Mouse (Mus musculus): ENCODE measurements around the gene Msi1. TPM values are rescaled to one million over a fixed set of nuclear protein-coding genes. Genes with fewer than 3 reads are reported as not detected.
A peak's percentile ranks its signal among the peaks of the same experiment; 100 is the strongest.

Msi1 gene
- polyA plus RNA-seq, 1 experiment from 2014 or later: 142 TPM

DNA sequence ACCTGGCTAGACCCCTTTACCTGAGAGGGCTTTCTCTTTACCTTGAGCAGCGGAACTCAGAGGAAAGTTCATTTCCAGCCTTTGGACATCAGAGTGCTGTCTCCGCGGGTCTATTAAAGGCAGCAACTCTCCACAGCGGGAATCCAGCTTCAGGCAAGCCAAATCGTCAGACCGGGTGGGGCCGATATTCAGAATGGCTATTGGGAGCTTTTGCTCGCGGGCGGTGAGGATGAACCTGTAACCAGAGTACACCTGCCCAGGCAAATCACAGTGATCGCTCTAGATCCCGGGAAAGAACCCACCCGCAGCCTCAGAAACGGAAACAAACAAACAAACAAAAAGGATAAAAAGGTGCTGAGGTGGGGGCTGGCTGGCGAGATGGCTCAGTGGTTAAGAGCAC is 50.2 kb downstream of the Msi1 start:
- Histone ChIP-seq H3K27ac (no peak overlapping the region), H3K4me1 (peaks cover 48% of the 10 kb centered on the region), H3K4me3 (no peak overlapping the region), H3K27me3 (ENCODE audit: poor library complexity, severe bottlenecking) (peaks cover 51% of the 10 kb centered on the region), H3K9me3 (no peaks in the 10 kb centered on the region), H3K36me3 (replicated peaks) (peaks cover 3% of the 10 kb centered on the region)
- no peak for DNase-seq (ENCODE audit: extremely low spot score, low spot score)
- 25% methylated on average over 15 of the region's 15 CpGs for WGBS

DNA sequence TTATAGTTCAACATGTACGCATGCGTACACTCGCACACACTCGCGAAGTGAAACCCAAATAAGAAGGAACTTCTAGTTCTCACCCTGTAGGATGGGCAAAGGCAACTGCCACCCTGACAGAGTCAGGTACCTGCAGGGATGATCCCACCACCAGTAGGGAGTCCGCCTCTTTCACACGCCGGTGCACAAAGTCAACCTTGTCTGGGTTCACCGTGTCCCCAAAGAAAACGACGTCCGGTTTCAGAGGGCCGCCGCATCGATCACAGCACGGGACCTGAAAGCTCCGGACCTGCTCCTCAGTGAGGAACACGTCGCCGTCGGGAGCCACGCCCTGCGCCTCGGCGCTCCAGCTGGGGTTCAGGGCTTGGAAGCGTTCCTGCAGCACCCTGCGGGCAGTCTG is 50.7 kb downstream of the Msi1 start:
- no peaks in the 10 kb centered on the region for H3K9me3 ChIP-seq
- DNase-seq (ENCODE audit: extremely low spot score, low spot score): no peak
- WGBS: 10% methylated on average over 27 of the region's 27 CpGs
- H3K4me1 ChIP-seq: peaks cover 51% of the 10 kb centered on the region
- H3K36me3 ChIP-seq (replicated peaks): peaks cover 3% of the 10 kb centered on the region
- H3K27ac ChIP-seq: no peak overlapping the region
- H3K27me3 ChIP-seq (ENCODE audit: poor library complexity, severe bottlenecking): peaks cover 47% of the 10 kb centered on the region
- H3K4me3 ChIP-seq: peak overlapping the region; percentile 37

DNA sequence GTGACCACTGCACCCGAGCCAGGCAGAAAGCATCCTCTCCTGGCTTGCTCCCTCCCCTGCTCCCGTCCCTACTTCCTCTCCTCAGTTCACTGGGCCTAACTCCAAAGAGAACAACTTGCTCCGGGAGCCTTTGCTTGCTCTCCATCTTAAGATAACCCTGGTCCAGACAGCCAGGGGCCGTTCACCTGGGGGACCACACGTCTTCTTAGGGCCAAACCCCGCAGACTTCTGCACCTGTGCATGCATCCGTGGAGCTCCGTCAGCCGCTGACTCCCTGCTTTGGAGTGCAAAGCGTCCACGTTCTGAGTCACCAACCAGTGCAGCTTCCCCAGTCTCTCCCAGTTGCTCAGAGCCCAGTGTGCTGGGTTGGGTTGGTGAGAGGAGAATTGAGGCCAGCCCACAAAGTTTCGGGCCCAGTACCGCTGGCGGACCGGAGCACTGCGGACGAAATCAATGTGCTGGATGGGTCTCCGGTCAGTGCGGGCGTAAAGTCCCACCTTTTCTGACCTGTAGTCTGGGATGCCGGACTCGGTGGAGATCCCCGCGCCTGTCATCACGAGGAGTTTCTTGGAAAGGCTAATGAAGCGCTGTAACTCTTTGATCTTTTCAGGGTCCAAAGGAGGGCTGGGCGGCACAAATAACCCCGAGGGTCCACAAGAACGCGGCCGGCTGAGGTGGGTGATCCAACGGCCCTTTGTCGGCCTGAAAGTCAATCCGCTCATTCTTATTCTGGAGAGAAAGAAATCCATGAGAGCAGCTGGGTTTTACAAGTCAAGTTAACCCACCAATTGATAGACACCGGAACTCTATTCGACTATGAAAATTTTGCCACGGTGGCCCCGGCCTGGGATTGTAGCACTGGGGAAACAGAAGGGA is 53.2 kb downstream of the Msi1 start:
- Histone ChIP-seq H3K27ac (0 out of 2 replicates have a peak overlapping the region, but pooled peaks have one; percentile 3), H3K36me3 (replicated peaks) (no peaks in the 10 kb centered on the region; the same call in 1 of the 2 replicates), H3K27me3 (ENCODE audit: poor library complexity, severe bottlenecking) (peaks cover 47% of the 10 kb centered on the region), H3K4me1 (peaks cover 39% of the 10 kb centered on the region), H3K9me3 (no peaks in the 10 kb centered on the region), H3K4me3 (peak overlapping the region; percentile 33)
- WGBS: 21% methylated on average over 38 of the region's 38 CpGs
- DNase-seq (ENCODE audit: extremely low spot score, low spot score): no peak

DNA sequence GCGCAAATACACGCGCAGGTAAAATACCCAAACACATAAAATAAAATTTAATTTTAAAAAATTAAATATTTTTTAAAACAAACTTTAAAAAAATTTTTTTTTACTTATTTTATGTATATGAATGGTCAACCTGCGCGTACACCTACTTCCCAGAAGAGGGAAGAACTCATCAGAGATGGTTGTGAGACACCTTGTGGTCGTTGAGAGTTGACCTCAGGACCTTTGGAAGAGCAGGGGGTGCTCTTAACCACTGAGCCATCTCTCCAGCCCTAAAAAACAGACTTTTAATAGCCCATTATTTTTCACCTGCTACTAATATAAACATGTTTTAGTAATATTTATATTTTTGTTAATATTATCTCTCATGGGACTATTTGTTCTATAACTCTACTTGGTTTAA is 54.0 kb downstream of the Msi1 start:
- Histone ChIP-seq H3K4me1 (peaks cover 39% of the 10 kb centered on the region), H3K27ac (no peak overlapping the region), H3K4me3 (peak overlapping the region; percentile 54; the same call in 1 of the 2 replicates), H3K27me3 (ENCODE audit: poor library complexity, severe bottlenecking) (peaks cover 47% of the 10 kb centered on the region), H3K9me3 (no peaks in the 10 kb centered on the region), H3K36me3 (replicated peaks) (no peaks in the 10 kb centered on the region; the same call in 1 of the 2 replicates)
- no peak for DNase-seq (ENCODE audit: extremely low spot score, low spot score)
- WGBS: 16% methylated on average over 6 of the region's 6 CpGs

DNA sequence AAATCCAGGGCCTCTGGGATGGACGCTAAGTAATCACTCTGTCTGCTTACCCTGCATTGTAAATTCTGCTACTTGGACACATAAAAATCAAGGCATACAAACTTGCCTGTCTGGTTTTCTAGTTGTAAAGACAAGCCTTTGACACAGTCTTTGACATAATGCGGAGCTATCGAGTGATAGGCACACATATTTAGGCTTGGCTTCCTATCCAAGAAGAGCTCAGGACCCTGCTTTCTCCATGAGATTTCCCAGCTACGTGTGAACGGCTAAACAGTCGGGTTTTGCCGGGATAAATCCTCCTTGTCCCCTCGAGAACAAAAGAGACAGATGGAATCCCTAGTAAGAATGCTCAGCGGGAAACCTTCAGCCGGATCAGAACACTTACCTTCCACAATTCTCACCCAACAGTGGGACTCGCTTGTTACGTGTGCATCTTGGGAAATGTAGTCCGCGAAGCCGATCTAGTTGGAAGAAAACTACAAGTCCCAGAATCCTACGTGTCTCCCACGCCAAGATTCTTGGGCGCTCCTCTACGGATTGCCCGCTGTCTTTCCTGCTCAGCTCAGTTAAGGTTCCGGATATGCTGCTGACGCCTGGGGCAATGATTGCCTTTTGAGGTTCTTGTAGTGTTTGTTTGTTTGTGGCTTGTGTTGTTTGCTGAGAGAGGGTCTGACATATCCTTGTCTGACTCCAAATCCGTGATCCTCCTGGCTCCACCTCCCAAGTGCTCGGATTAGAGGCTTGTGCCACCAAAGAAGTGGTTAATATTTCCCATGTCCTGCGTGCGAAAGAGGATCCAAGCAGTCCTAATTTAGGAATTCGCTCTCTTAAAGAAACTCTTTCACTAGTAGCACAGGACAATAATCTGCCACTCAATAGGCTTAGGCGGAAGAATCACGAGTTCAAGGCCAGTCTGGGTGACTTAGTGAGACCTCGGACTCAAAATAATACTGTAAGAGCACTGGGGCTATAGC is 54.8 kb downstream of the Msi1 start, which contains the start of gene Sirt4:
Gene Sirt4, minus strand, starts transcription at position 779 of the 974 bp plus-strand sequence.
- peak; percentile 84 for DNase-seq (ENCODE audit: extremely low spot score, low spot score)
- Histone ChIP-seq H3K36me3 (replicated peaks) (no peaks in the 10 kb centered on the region; the same call in 1 of the 2 replicates), H3K27me3 (ENCODE audit: poor library complexity, severe bottlenecking) (peaks cover 45% of the 10 kb centered on the region), H3K4me1 (peaks cover 47% of the 10 kb centered on the region), H3K9me3 (no peaks in the 10 kb centered on the region), H3K4me3 (peak within 1 kb of the TSS; percentile 54), H3K27ac (peak within 1 kb of the TSS; percentile 82)
- WGBS: 9% methylated on average over 30 of the region's 30 CpGs

DNA sequence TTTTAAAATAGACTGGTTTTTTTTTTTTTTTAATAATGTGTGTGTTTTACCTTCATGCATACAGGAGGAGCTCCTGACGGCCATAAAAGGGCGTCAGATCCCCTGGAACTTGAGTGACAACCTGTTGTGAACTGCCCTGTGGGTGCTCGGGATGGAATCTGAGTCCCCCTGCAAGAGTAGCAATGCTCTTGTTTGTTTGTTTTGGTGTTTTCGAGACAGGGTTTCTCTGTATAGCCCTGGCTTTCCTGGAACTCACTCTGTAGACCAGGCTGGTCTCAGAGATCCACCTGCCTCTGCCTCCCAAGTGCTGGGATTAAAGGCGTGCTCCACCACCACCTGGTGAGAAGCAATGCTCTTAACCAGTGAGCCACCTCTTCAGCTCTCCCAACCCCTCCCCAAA is 55.6 kb downstream of the Msi1 start:
- H3K36me3 ChIP-seq (replicated peaks): no peaks in the 10 kb centered on the region

DNA sequence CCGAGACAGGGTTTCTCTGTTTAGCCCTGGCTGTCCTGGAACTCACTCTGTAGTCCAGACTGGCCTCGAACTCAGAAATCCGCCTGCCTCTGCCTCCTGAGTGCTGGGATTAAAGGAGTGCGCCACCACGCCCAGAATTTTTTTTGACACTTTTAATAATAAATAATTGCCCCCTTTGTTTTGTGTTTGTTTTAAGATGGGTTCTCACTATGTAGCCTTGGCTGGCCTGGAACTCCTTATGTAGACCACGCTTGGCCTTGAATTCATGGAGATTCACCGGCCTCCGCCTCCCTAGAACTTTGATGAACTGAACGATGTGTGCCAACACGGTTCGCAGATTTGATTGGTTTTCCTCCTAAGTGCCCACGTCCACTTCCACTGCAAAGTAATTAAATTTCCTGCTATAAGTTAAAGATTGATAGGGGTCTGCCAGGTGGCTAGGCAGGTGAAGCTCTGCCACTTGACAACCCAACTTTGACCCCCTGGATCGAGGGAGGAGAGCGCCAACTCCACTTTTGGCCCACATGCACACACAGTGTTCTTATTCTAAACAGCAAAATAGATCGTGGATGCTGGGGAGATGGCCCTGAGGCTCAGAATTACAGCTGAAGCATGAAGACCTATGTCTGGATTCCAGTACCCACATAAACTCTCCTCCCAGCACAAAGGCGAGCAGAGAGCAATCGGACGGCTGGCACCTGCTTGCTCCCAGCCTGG is 56.2 kb downstream of the Msi1 start:
- Histone ChIP-seq H3K9me3 (no peaks in the 10 kb centered on the region), H3K27ac (no peak overlapping the region), H3K4me3 (no peak overlapping the region), H3K27me3 (ENCODE audit: poor library complexity, severe bottlenecking) (peaks cover 31% of the 10 kb centered on the region), H3K4me1 (peaks cover 45% of the 10 kb centered on the region), H3K36me3 (replicated peaks) (no peaks in the 10 kb centered on the region)
- 88% methylated on average over 18 of the region's 18 CpGs for WGBS
- DNase-seq (ENCODE audit: extremely low spot score, low spot score): no peak

More for the DNA sequence above, 55.6 kb downstream of the Msi1 start:
- no peak for DNase-seq (ENCODE audit: extremely low spot score, low spot score)
- no peaks in the 10 kb centered on the region for H3K9me3 ChIP-seq
- H3K27ac ChIP-seq: no peak overlapping the region
- WGBS: 76% methylated on average over 5 of the region's 5 CpGs
- peaks cover 38% of the 10 kb centered on the region for H3K27me3 ChIP-seq (ENCODE audit: poor library complexity, severe bottlenecking)
- peaks cover 50% of the 10 kb centered on the region for H3K4me1 ChIP-seq
- peak overlapping the region; percentile 54 for H3K4me3 ChIP-seq

DNA sequence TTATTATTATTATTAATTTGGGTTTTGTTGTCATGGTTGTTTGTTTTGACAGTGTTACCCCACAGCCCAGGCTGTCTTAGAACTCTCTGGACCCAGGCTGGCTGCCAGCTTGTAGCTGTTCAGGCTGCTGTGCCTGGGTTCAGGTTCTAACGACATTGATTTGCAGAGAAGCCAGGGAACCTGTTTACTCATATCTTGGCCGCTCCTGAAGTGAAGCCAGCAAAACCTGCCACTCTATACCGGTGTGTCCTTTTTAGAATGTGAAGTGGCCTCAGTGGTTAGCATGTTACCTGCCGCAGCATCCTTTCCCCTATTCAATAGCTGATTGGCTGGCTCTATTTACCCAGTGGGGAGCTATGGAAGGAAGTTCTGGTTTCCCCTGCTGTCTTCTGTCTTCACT is 57.3 kb downstream of the Msi1 start:
- no peak for DNase-seq (ENCODE audit: extremely low spot score, low spot score)
- Histone ChIP-seq H3K9me3 (no peaks in the 10 kb centered on the region), H3K36me3 (replicated peaks) (no peaks in the 10 kb centered on the region), H3K27me3 (ENCODE audit: poor library complexity, severe bottlenecking) (peaks cover 20% of the 10 kb centered on the region), H3K27ac (no peak overlapping the region), H3K4me1 (peaks cover 53% of the 10 kb centered on the region), H3K4me3 (no peak overlapping the region)
- WGBS: 53% methylated on average over 4 of the region's 4 CpGs

DNA sequence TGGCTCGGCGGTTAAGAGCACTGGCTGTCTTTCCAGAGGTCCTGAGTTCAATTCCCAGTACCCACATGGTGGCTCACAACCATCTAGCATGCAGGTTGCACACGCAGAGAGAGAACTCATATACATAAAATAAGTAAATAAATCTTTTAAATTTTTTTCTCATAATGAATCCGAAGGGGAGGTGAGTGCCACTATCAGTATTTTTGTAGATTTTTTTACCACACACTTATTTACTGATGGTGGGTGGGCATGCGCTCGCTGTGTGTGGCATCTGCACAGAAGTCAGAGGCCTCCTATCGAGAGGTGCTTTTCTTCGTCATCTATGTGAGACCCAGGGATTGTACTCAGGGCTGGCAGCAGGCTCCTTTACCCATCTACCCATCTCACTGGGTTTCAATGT is 58.0 kb downstream of the Msi1 start:
- Histone ChIP-seq H3K36me3 (replicated peaks) (no peaks in the 10 kb centered on the region), H3K4me3 (no peak overlapping the region), H3K27ac (no peak overlapping the region), H3K4me1 (peaks cover 55% of the 10 kb centered on the region), H3K9me3 (no peaks in the 10 kb centered on the region), H3K27me3 (ENCODE audit: poor library complexity, severe bottlenecking) (peaks cover 20% of the 10 kb centered on the region)
- 86% methylated on average over 8 of the region's 8 CpGs for WGBS
- DNase-seq (ENCODE audit: extremely low spot score, low spot score): no peak

DNA sequence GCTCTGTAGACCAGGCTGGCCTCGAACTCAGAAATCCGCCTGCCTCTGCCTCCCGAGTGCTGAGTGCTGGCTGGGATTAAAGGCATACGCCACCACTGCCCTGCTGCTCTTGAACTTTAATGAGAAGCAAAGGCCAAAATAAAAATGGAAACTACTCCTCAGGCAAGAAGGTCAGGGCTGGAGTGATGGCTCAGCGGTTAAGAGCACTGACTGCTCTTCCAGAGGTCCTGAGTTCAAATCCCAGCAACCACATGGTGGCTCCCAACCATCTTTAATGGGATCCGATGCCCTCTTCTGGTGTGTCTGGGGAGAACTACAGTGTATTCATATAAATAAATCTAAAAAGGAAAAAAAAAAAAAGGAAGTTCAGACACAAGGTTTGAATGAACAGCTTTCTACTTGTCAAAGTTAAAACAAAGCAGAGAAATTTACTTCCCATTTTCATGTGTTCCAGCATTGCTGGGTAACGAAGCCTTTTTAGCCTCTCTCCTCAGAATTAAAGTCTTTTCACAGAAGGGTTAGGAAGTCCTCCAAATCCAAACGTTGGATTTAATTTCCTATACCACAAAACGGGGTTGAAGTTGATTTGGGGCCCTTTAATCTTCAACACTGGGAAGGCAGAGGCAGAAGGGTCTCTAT is 58.7 kb downstream of the Msi1 start:
- no peak overlapping the region for H3K27ac ChIP-seq
- WGBS: 79% methylated on average over 9 of the region's 9 CpGs
- peaks cover 53% of the 10 kb centered on the region for H3K4me1 ChIP-seq
- no peak overlapping the region; the same call in 1 of the 2 replicates for H3K4me3 ChIP-seq
- no peak for DNase-seq (ENCODE audit: extremely low spot score, low spot score)
- no peaks in the 10 kb centered on the region for H3K36me3 ChIP-seq (replicated peaks)
- no peaks in the 10 kb centered on the region for H3K9me3 ChIP-seq
- H3K27me3 ChIP-seq (ENCODE audit: poor library complexity, severe bottlenecking): peaks cover 12% of the 10 kb centered on the region

DNA sequence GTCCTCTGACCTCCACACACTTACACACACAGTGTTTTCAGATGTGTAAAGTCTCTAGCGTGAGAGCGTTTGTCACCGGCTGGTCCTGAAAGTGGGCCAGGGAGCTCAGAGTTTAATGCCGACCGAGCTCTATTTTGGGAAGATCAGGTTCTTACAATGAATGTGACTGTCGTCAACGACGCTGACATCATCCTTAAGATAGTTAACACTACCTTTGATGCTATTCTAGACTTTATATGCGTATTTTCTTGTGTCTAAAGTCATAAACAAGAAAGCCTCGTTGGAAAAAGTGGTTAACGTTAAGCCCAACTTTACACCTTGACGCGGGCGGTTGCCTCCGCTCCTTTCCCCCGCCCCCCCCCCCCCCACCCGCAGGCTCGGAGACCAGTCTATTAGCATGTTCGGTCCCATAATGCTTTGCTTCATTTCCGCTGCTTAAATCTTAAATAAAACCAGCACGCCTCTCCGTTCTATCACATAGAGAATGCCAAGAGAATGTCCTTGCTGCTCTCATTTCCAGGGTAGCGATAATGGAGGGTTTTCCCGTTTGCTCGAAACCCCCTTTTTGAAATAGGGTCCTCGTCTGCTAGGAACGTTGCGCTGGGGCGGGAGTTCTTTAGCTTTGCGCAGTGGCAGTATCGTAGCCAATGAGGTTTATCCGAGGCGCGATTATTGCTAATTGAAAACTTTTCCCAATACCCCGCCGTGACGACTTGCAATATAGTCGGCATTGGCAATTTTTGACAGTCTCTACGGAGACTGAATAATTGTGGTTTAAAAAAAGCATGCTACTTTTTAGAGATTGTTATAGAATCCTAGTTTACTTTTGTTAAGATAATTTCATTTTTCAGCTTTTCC is 59.7 kb downstream of the Msi1 start:
- DNase-seq (ENCODE audit: extremely low spot score, low spot score): peak; percentile 85
- Histone ChIP-seq H3K4me3 (peak overlapping the region; percentile 49), H3K9me3 (no peaks in the 10 kb centered on the region), H3K27me3 (ENCODE audit: poor library complexity, severe bottlenecking) (0 out of 2 replicates have a peak, but pooled peaks cover 5% of the 10 kb centered on the region), H3K27ac (peak overlapping the region; percentile 100), H3K36me3 (replicated peaks) (no peaks in the 10 kb centered on the region), H3K4me1 (peaks cover 52% of the 10 kb centered on the region)
- WGBS: under 1% methylated on average over 39 of the region's 39 CpGs

Measured in forebrain, embryonic 10.5 days (tissue).